Mouse (Mus musculus) G1E (cell line): ENCODE measurements around the gene Lmln. TPM values are rescaled to one million over a fixed set of nuclear protein-coding genes. Genes with fewer than 3 reads are reported as not detected.
A peak's percentile ranks its signal among the peaks of the same experiment; 100 is the strongest.

Experiments used
- ATAC-seq: 2 replicates; pipeline ENCODE4 v1.8.0; 2016; ENCODE audit warnings: mild to moderate bottlenecking; ENCODE audit not compliant: insufficient number of reproducible peaks, poor library complexity, low FRiP score, severe bottlenecking; ENCODE audit errors: extremely low read depth
- DNase-seq: peaks from one replicate; pipeline ENCODE4 v3.0.0; 2012; ENCODE audit warnings: low spot score
- H3K27me3 ChIP-seq: 2 replicates; pipeline ENCODE4 v1.6.1; 2012; ENCODE audit warnings: mild to moderate bottlenecking, low read length, inconsistent platforms; ENCODE audit not compliant: insufficient read depth
- H3K36me3 ChIP-seq: replicated peaks from 2 replicates; pipeline ENCODE3; 2012; ENCODE audit warnings: mild to moderate bottlenecking, inconsistent platforms
- H3K4me1 ChIP-seq: 2 replicates; pipeline ENCODE4 v1.6.1; 2012; ENCODE audit warnings: low read depth, low read length, inconsistent platforms, mixed read lengths; ENCODE audit not compliant: insufficient read depth
- H3K4me3 ChIP-seq: 2 replicates; pipeline ENCODE4 v1.5.1; 2012; ENCODE audit warnings: low read depth, mild to moderate bottlenecking, inconsistent platforms, low read length, moderate library complexity, mixed read lengths
- H3K9me3 ChIP-seq: replicated peaks from 2 replicates; pipeline ENCODE4 v1.6.1; 2012; ENCODE audit warnings: inconsistent platforms
- CTCF ChIP-seq: IDR thresholded peaks from 2 replicates; pipeline ENCODE4 v1.5.1; 2012; ENCODE audit warnings: low read depth, low read length, inconsistent platforms, mixed read lengths
- GATA1 ChIP-seq: IDR thresholded peaks from 2 replicates; pipeline ENCODE4 v1.6.1; 2012; ENCODE audit warnings: borderline replicate concordance, low read length, inconsistent platforms, mixed read lengths
- GATA2 ChIP-seq: IDR thresholded peaks from 2 replicates; pipeline ENCODE4 v1.6.1; 2012; ENCODE audit warnings: low read depth, low read length, inconsistent platforms, borderline replicate concordance
- POLR2AphosphoS5 ChIP-seq: IDR thresholded peaks from 2 replicates; pipeline ENCODE4 v1.6.1; 2012; ENCODE audit warnings: low read depth, low read length, inconsistent platforms; ENCODE audit not compliant: insufficient replicate concordance
- TAL1 ChIP-seq: conservative IDR thresholded peaks from 2 replicates; pipeline ENCODE4 v1.6.1; 2012; ENCODE audit warnings: low read depth, low read length, inconsistent platforms, mixed read lengths
- polyA plus RNA-seq: library from polyadenylated mRNA; stranded (reverse); fragments of >175 nt; gene quantifications from 2 replicates; pipeline ENCODE4 v1.2.3, GENCODE M21; 2012
- total RNA-seq, 2 experiments: library from RNA; stranded (forward) in 1 of 2; stranded (reverse) in 1 of 2; fragments of 200-1000 nt in 1 of 2; fragments of >200 nt in 1 of 2; fragmentation: Nextera tagmentation in 1 of 2; gene quantifications; 2 replicates each; pipeline ENCODE4 v1.2.3; 2014 to 2017

The Lmln gene
- total RNA-seq (2014; fragmentation: Nextera tagmentation) = 1.8 and 3.4 TPM in 2 replicates
- total RNA-seq (2017) = 3.1 and 3.2 TPM in 2 replicates
- 0.21 and 0.57 TPM in 2 replicates for polyA plus RNA-seq

DNA sequence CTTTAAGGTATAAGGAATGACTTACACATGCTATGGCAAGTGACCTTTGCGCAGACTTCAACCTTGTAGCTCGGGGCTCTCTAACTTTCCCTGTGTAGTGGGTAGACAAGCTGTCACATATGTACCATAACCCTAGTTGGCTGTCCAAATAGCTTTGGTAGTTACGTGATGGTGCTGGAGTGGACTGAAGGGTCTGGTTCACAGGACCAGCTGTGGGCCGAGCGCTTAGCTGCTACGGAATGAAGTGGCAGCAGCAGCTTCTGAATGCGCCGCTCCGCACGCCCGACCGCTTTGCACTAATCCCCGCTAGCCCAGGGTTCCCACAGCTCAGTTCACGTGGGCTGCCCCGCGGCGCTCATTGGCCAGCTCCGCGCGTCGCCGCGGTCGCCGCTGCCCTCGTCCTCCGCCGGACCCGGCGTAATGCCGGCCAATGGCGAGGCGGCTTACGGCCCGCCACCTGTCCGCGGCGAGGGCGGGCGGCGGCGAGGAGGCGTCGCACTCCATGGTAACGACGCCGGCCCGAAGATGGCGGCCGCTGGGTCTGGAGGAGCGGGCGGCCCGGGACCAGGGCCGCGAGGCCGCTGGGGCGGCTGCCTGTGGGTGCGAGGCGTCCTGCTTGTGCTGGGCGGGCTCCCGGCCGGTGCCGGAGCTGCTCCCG is at the start of gene Lmln:
Gene Lmln (plus strand): TSS at position 498 of the 658 bp plus-strand sequence.
- Histone ChIP-seq H3K4me1 (peaks cover 55% of the 10 kb centered on the region), H3K36me3 (peaks cover 51% of the 10 kb centered on the region), H3K4me3 (peak within 1 kb of the TSS; percentile 89), H3K27me3 (no peaks in the 10 kb centered on the region), H3K9me3 (no peaks in the 10 kb centered on the region)
- TF ChIP-seq GATA1 (no peak), GATA2 (no peak), POLR2AphosphoS5 (peak; percentile 98), TAL1 (no peak), CTCF (no peak)
- ATAC-seq (peak; percentile 73), DNase-seq (peak; percentile 91)

- peaks cover 80% of the 10 kb centered on the region for H3K36me3 ChIP-seq
- DNase-seq = no peak
- no peak for TF ChIP-seq GATA1
- TF ChIP-seq TAL1 = no peak
- TF ChIP-seq POLR2AphosphoS5 = no peak
- no peak for TF ChIP-seq GATA2
- no peak for TF ChIP-seq CTCF
Measured at GRCm38 (mm10) chr16:33013801-33014200, 48.5 kb upstream of the Lmln start.

DNA sequence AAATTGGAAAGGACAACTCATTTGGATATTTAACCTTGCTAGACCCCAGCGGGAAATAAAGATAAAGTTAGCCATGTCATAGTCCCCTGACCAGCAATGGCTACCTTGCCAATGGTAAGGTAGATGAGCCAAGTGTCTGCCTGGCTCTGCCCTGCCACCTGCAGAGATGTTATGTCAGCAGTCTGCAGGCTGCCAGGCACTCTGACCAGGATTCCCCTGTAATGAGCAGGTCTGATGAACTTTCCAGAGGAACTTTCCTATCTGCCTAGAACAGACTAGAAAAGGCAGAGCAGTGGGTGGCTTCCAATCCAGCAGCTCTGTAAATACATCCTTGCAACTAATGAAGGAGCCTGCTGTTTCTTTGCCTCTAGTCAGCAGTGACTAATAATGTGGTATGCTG is 47.4 kb upstream of the Lmln start:
- no peak for DNase-seq
- no peak overlapping the region for H3K4me3 ChIP-seq
- no peaks in the 10 kb centered on the region; the same call in 1 of the 2 replicates for H3K27me3 ChIP-seq
- no peak for ATAC-seq
- peaks cover 74% of the 10 kb centered on the region for H3K36me3 ChIP-seq
- H3K4me1 ChIP-seq = peaks cover 3% of the 10 kb centered on the region; the same call in 1 of the 2 replicates
- TF ChIP-seq POLR2AphosphoS5 (no peak), GATA1 (no peak), CTCF (no peak), TAL1 (no peak), GATA2 (no peak)
- H3K9me3 ChIP-seq = no peaks in the 10 kb centered on the region

More at GRCm38 (mm10) chr16:33013801-33014200, 48.5 kb upstream of the Lmln start:
- peaks cover 3% of the 10 kb centered on the region; the same call in 1 of the 2 replicates for H3K4me1 ChIP-seq
- H3K4me3 ChIP-seq = no peak overlapping the region
- no peak for ATAC-seq
- H3K27me3 ChIP-seq = no peaks in the 10 kb centered on the region; the same call in 1 of the 2 replicates
- H3K9me3 ChIP-seq = no peaks in the 10 kb centered on the region

- H3K27me3 ChIP-seq = no peaks in the 10 kb centered on the region; the same call in 1 of the 2 replicates
- no peak overlapping the region for H3K4me3 ChIP-seq
- H3K36me3 ChIP-seq = peaks cover 68% of the 10 kb centered on the region
- no peak for ATAC-seq
- TF ChIP-seq TAL1 = no peak
- TF ChIP-seq GATA1 = no peak
- no peak for TF ChIP-seq GATA2
- TF ChIP-seq POLR2AphosphoS5 = no peak
- TF ChIP-seq CTCF = no peak
- no peak for DNase-seq
- H3K9me3 ChIP-seq = no peaks in the 10 kb centered on the region
- H3K4me1 ChIP-seq = peaks cover 3% of the 10 kb centered on the region; the same call in 1 of the 2 replicates
Measured at GRCm38 (mm10) chr16:33015396-33015907, 46.9 kb upstream of the Lmln start.

DNA sequence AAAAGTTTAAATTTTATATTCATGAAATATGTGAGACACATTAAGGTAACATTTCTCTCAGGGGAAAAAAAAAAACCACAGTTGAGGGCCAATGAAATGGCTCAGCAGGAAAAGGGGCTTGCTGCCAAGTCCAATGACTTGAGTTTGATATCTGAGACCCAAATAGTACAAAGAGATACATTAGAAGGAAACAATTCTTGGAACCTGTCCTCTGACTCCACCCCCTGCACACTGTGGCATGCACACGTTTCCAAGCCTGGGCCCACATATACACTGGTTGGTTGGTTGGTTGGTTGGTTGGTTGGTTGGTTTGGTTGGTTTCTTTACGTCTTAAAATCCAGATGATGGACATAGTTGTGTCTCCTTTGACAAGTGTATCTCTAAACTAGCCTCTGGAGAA is 46.3 kb upstream of the Lmln start:
- H3K4me1 ChIP-seq = peaks cover 3% of the 10 kb centered on the region; the same call in 1 of the 2 replicates
- no peaks in the 10 kb centered on the region for H3K9me3 ChIP-seq
- H3K27me3 ChIP-seq = no peaks in the 10 kb centered on the region
- ATAC-seq (no peak), DNase-seq (no peak)
- H3K4me3 ChIP-seq = no peak overlapping the region
- peaks cover 63% of the 10 kb centered on the region for H3K36me3 ChIP-seq
- TF ChIP-seq GATA1 (no peak), POLR2AphosphoS5 (no peak), TAL1 (no peak), GATA2 (no peak)

DNA sequence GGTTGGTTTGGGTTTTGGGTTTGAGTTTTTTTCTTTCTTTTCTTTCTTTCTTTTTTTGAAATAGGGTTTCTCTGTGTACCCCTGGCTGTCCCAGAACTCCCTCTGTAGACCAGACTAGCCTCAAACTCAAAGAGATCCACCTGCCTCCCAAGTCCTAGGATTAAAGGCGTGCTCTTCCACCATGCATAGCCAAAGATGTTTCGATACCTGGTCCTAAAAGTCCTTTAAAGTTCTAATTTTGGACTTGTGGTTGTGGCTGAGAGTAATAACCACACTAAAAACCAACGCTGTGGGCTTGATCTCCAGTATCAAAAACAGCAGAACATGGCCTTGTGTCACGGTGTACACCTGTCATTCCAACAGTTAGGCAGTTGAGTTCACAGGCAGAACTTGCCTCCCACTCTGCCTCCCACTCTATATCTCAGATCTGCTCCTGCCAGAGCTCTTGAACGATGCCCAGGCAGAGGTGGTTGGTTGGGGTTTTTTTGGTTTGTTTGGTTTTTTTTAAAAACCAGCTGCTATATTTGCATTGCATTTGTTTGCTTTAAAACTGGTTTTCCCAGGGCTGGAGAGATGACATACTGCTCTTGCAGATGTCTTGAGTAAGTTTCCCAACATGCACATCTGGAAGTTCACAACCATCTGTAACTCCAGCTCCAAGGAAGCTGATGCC is 44.5 kb upstream of the Lmln start:
- Histone ChIP-seq H3K4me3 (no peak overlapping the region), H3K27me3 (no peaks in the 10 kb centered on the region), H3K36me3 (peaks cover 50% of the 10 kb centered on the region), H3K9me3 (no peaks in the 10 kb centered on the region), H3K4me1 (peaks cover 3% of the 10 kb centered on the region; the same call in 1 of the 2 replicates)
- no peak for DNase-seq
- no peak for ATAC-seq
- TF ChIP-seq CTCF = no peak
